Mouse (Mus musculus): ENCODE data around the gene Gfod1. TPM values are rescaled to one million over a fixed set of nuclear protein-coding genes. Genes with fewer than 3 reads are reported as not detected.
A peak's percentile ranks its signal among the peaks of the same experiment; 100 is the strongest.

Gfod1 gene
- total RNA-seq, 2 experiments from 2014 or later = 10.6 to 14.0 TPM

- no peak for DNase-seq
Observed at GRCm38 (mm10) chr13:43262114-43262739, 41.7 kb downstream of the Gfod1 start.

- DNase-seq = no peak
Observed at GRCm38 (mm10) chr13:43261287-43261686, 42.7 kb downstream of the Gfod1 start.

GRCm38 (mm10) chr13:43260731-43261130 lies 43.2 kb downstream of the Gfod1 start:
- DNase-seq = no peak

- no peak for DNase-seq
Observed at GRCm38 (mm10) chr13:43256447-43256846, 47.5 kb downstream of the Gfod1 start.

- DNase-seq = peak; percentile 46 to 48
Observed at GRCm38 (mm10) chr13:43253526-43253925, 50.4 kb downstream of the Gfod1 start.

- no peak for DNase-seq
Observed at GRCm38 (mm10) chr13:43252105-43252790, 51.7 kb downstream of the Gfod1 start.

GRCm38 (mm10) chr13:43251391-43251790 lies 52.6 kb downstream of the Gfod1 start:
- DNase-seq = no peak

GRCm38 (mm10) chr13:43250653-43251052 lies 53.3 kb downstream of the Gfod1 start:
- no peak for DNase-seq

GRCm38 (mm10) chr13:43250106-43250505 lies 53.9 kb downstream of the Gfod1 start:
- no peak for DNase-seq

- DNase-seq = no peak
Observed at GRCm38 (mm10) chr13:43248381-43248780, 55.6 kb downstream of the Gfod1 start.

GRCm38 (mm10) chr13:43246876-43247275 lies 57.1 kb downstream of the Gfod1 start:
- no peak for DNase-seq

GRCm38 (mm10) chr13:43243793-43244192 lies 60.2 kb downstream of the Gfod1 start:
- no peak for DNase-seq

GRCm38 (mm10) chr13:43243240-43243639 lies 60.7 kb downstream of the Gfod1 start:
- peak in 1 of 2 experiments; percentile 33 for DNase-seq

- peak; percentile 40 to 50 for DNase-seq
Observed at GRCm38 (mm10) chr13:43241750-43242149, 62.2 kb downstream of the Gfod1 start.

- DNase-seq = peak in 1 of 2 experiments; percentile 38
Observed at GRCm38 (mm10) chr13:43241069-43241468, 62.9 kb downstream of the Gfod1 start.

GRCm38 (mm10) chr13:43239790-43240216 lies 64.2 kb downstream of the Gfod1 start:
- DNase-seq = peak; percentile 70 to 74

- DNase-seq = peak in 1 of 2 experiments; percentile 40
Observed at GRCm38 (mm10) chr13:43236630-43237029, 67.3 kb downstream of the Gfod1 start.

GRCm38 (mm10) chr13:43235982-43236381 lies 68.0 kb downstream of the Gfod1 start:
- no peak for DNase-seq

GRCm38 (mm10) chr13:43235586-43235910 lies 68.4 kb downstream of the Gfod1 start:
- DNase-seq = no peak

- DNase-seq = no peak
Observed at GRCm38 (mm10) chr13:43234869-43235585, 68.9 kb downstream of the Gfod1 start.

- DNase-seq = no peak
Observed at GRCm38 (mm10) chr13:43233331-43233730, 70.6 kb downstream of the Gfod1 start.

GRCm38 (mm10) chr13:43231965-43232860 lies 71.8 kb downstream of the Gfod1 start:
- DNase-seq = peak; percentile 58 to 69
